Mouse (Mus musculus) heart, postnatal 25 days (tissue): Measurements from ENCODE around the gene Mmp24. TPM values are rescaled to one million over a fixed set of nuclear protein-coding genes. Genes with fewer than 3 reads are reported as not detected.
"Not testable (repeated sequence)": the region's sequence is repeated elsewhere in the genome, so short reads cannot be mapped to it uniquely, and the experiment has no call there.

Source experiments
- DNase-seq: peaks from one replicate; pipeline ENCODE4 v3.0.0; 2022; ENCODE audit warnings: low spot score
- intact Hi-C: fragments of 180-260 bp; cut with DNase I; formaldehyde crosslinking; loops from one replicate; pipeline ENCODE4 v1.15.1; 2025
- total RNA-seq, 2 experiments: library from RNA; stranded (reverse); gene quantifications; 2 replicates each; pipeline ENCODE4 v1.2.3; 2021

The Mmp24 gene
- total RNA-seq, 2 experiments from 2014 or later, result 0.08 TPM; not detected in 1

GRCm38 (mm10) chr2:155809620-155810019, 34.5 kb downstream of the Mmp24 start:
- intact Hi-C loops, result loop anchor here (5.0 kb wide), 1 partner anchor 112 kb away; no protein-coding TSS in a partner anchor
- no peak for DNase-seq

GRCm38 (mm10) chr2:155811821-155812396, 36.8 kb downstream of the Mmp24 start:
- intact Hi-C loops, result loop anchor here (5.0 kb wide), 1 partner anchor 115 kb away; no protein-coding TSS in a partner anchor
- no peak for DNase-seq

GRCm38 (mm10) chr2:155812637-155813036, 37.5 kb downstream of the Mmp24 start:
- no peak for DNase-seq
- intact Hi-C loops, result loop anchor here (5.0 kb wide), 1 partner anchor 115 kb away; no protein-coding TSS in a partner anchor

- intact Hi-C loops, result loop anchor here (5.0 kb wide), 1 partner anchor 118 kb away; no protein-coding TSS in a partner anchor
Observed at GRCm38 (mm10) chr2:155814829-155815228, 39.7 kb downstream of the Mmp24 start.

GRCm38 (mm10) chr2:155816179-155816578, 41.0 kb downstream of the Mmp24 start:
- intact Hi-C loops, result no loop called here

More at GRCm38 (mm10) chr2:155814829-155815228, 39.7 kb downstream of the Mmp24 start:
- no peak for DNase-seq

GRCm38 (mm10) chr2:155817301-155818245, 42.4 kb downstream of the Mmp24 start:
- peak; percentile 46 for DNase-seq
- intact Hi-C loops, result no loop called here

More at GRCm38 (mm10) chr2:155816179-155816578, 41.0 kb downstream of the Mmp24 start:
- DNase-seq, result no peak

GRCm38 (mm10) chr2:155818596-155819391, 43.7 kb downstream of the Mmp24 start:
- intact Hi-C loops, result no loop called here
- peak; percentile 94 for DNase-seq

- DNase-seq, result no peak
- intact Hi-C loops, result no loop called here
Observed at GRCm38 (mm10) chr2:155819392-155819448, 44.1 kb downstream of the Mmp24 start, which contains the start of gene BC029722. BC029722 (minus strand) TSS chr2:155819426.

GRCm38 (mm10) chr2:155819449-155820251, 44.5 kb downstream of the Mmp24 start:
- intact Hi-C loops, result no loop called here
- no peak for DNase-seq

- intact Hi-C loops, result no loop called here
- no peak for DNase-seq
Observed at GRCm38 (mm10) chr2:155820779-155821178, 45.6 kb downstream of the Mmp24 start.

GRCm38 (mm10) chr2:155823722-155824121, 48.6 kb downstream of the Mmp24 start:
- no peak for DNase-seq
- intact Hi-C loops, result no loop called here

- intact Hi-C loops, result no loop called here
- no peak for DNase-seq
Observed at GRCm38 (mm10) chr2:155825904-155826629, 50.9 kb downstream of the Mmp24 start.

GRCm38 (mm10) chr2:155826630-155827424, 51.7 kb downstream of the Mmp24 start, which contains the start of gene Eif6:
Eif6 (minus strand) TSS chr2:155826925.
- intact Hi-C loops, result no loop called here
- DNase-seq, result peak; percentile 79

- DNase-seq, result no peak
- intact Hi-C loops, result no loop called here
Observed at GRCm38 (mm10) chr2:155830841-155831240, 55.7 kb downstream of the Mmp24 start.

GRCm38 (mm10) chr2:155831302-155831701, 56.2 kb downstream of the Mmp24 start:
- intact Hi-C loops, result no loop called here
- DNase-seq, result no peak

- DNase-seq, intact Hi-C loops: not testable (repeated sequence)
Observed at GRCm38 (mm10) chr2:155832087-155832486, 56.9 kb downstream of the Mmp24 start.

GRCm38 (mm10) chr2:155834732-155835131, 59.6 kb downstream of the Mmp24 start, which contains the start of gene Fam83c:
Fam83c (minus strand) TSS chr2:155834854.
- intact Hi-C loops, result no loop called here
- DNase-seq, result no peak

GRCm38 (mm10) chr2:155837961-155838360, 62.8 kb downstream of the Mmp24 start:
- intact Hi-C loops, result no loop called here
- no peak for DNase-seq
